Mouse (Mus musculus): ENCODE measurements around the gene Auts2.
A peak's percentile ranks its signal among the peaks of the same experiment; 100 is the strongest.

The Auts2 gene

GRCm38 (mm10) chr5:132388746-132389145 is 154.4 kb downstream of the Auts2 start:
- no peak for DNase-seq (ENCODE audit: low spot score)

GRCm38 (mm10) chr5:132385244-132385855 is 157.8 kb downstream of the Auts2 start:
- no peak for DNase-seq (ENCODE audit: low spot score)

DNA sequence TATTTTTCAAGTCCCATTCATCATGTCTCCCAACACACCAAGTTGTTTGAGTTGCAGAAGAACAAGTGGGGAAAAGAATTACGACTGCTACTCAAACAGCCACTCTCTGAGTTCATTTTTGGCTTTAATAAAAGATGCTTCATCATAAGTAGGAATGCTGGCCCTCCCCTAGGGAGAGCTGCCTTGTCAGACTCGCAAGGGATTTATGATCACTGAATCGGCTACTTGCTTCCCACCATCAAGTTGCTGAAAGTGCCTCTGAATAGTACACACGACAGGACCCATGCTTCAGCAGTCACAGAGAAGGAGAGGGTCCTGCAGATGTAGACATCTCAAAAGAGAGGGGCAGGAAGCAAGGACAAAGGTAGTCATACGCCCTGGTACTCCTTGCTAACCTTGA is 162.9 kb downstream of the Auts2 start:
- no peak for DNase-seq (ENCODE audit: low spot score)

GRCm38 (mm10) chr5:132378977-132379376 is 164.2 kb downstream of the Auts2 start:
- no peak for DNase-seq (ENCODE audit: low spot score)

GRCm38 (mm10) chr5:132375130-132375529 is 168.0 kb downstream of the Auts2 start:
- no peak for DNase-seq (ENCODE audit: low spot score)

DNA sequence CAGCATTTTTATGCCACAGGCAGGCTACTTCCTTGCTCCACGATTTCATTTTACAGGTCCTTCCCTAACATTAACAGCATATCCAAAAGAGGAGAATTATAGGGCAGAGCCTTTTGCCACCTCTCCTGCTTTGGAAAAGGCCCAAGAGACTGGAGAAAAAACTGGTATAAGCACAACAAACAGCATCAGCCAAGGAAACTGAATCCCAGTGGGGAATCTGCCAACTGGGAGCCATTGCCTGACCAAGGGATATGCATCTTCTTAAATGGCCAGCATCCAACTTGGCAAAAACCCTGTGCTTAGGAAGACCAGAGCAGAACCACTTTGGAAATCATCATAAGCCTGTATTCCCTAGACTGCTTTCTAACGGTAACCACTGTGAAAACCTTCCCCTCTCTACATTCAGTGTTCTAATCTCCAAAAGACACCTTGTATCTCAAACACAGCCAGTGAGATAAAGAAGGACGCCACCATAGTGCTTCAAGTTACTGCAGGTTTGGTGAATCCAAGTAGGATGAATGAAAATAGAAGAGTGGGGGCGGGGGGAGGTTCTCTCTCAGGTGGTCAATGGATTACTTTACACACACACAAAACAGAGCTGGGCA is 169.6 kb downstream of the Auts2 start:
- no peak for DNase-seq (ENCODE audit: low spot score)

DNA sequence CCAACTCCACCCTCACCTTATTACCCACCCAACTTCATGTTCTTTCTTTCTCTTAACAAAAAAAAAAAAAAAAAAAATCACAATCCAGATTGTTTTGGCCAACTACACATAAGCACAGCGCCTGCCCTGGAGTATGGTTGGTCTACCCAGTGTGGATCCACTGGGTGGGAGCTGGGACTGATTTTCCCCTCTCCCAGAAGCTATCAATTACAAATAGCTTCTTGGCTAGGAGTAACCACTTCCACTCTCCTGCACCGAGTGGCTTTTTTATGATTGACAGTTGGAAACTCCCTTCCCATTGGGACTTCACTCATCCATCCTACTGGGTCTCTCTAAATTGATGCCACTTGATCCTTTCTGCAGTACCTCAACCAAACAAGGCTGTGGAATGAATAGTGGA is 170.5 kb downstream of the Auts2 start:
- no peak for DNase-seq (ENCODE audit: low spot score)

DNA sequence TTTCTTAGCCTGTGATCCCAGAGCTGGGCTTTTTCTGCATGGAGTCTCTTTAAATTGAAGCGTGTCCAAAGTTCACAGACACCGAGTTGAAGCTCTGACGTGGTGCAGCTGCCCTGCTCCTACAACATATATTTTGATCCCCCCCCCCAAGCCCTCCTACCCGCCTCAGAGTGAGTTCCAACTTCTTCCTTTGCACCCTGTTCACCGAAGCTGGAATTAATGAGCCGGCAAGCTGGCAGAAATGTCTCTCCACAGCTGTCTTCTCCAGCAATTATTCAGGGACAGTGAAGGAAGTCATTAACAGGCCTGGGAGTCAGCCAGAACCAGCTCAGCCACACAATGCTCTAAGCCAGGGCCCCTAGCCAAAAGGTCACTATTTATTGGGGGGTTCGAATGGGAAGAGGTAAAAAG is 174.5 kb downstream of the Auts2 start:
- peak; percentile 11 for DNase-seq (ENCODE audit: low spot score)

- no peak for DNase-seq (ENCODE audit: low spot score)
Observed at GRCm38 (mm10) chr5:132361276-132361675, 181.9 kb downstream of the Auts2 start.

GRCm38 (mm10) chr5:132357726-132358125 is 185.4 kb downstream of the Auts2 start:
- no peak for DNase-seq (ENCODE audit: low spot score)

DNA sequence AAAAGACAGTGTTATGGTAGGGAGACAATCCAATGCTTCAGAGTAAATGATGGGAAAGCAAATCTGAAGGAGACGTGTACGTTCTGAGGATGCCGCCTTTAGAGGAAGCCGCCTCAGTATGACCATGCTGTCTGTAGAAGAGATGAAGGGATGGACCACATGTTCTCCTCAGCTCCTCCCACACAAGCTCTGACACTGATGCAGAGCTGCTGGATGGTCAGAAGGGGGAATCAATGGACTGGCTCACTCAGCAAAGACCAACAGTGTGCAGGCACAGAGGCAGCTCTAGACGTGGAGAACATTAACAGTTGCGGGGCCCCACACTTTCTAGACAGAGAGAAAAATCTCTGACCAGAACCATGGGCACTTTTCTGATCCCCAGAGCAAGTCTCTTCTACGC is 187.2 kb downstream of the Auts2 start:
- DNase-seq (ENCODE audit: low spot score): no peak

DNA sequence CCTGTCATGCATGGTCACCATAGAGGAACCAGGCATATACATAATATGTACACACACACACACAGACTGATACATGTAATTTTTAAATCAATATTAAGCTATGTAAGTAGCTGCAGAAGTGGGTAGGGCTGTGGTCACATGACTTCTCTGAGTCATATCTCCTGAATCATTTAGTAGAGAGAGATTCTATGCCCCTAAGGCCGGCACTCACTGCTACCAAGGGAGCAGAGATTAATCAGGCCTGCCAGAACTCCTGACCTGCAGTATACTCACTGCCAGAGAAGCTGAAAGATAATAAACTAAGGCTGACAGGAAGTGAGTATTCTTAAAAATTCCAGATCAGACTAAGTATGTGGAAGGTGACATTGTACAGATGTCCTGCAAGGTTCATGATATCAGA is 190.7 kb downstream of the Auts2 start:
- DNase-seq (ENCODE audit: low spot score): no peak

DNA sequence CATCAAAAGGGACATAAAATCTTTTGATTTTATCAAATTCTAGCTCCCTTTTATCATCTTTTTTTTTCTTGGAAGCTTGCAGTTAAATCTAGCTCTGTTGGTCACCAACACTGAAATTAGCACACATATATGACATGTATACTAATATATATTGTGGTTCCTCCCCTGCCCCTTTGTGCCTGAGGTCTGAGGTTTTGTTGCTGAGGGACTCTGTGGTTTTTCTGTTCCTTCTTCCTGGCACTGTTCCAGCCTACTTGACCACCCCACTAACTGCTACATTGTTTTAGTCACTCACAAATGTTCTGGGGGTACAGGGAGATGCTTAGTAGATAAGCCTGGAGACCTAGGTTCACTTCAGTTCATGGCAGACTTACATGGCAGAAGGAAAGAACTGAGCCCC is 192.0 kb downstream of the Auts2 start:
- no peak for DNase-seq (ENCODE audit: low spot score)

DNA sequence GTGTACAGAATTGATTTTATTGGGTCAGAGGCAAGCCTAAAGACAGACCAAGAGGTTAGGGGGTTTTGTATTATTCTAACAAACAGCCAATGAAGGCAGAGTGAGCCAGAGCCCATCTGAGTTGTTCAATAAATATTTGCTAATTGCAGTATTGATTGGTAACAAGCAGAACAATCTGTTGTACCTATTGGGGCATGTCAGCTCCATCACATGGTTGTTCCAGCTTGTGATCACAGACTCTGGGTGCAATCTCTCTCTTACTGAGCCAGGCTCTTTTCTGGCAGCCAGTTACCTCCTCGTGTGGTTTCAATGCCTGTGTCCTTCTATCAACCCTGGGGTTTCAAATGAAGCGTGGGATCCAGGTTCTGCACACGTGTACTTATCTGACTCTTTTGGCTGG is 201.8 kb downstream of the Auts2 start:
- no peak for DNase-seq (ENCODE audit: low spot score)

GRCm38 (mm10) chr5:132337677-132338076 is 205.5 kb downstream of the Auts2 start:
- DNase-seq (ENCODE audit: low spot score): no peak

DNA sequence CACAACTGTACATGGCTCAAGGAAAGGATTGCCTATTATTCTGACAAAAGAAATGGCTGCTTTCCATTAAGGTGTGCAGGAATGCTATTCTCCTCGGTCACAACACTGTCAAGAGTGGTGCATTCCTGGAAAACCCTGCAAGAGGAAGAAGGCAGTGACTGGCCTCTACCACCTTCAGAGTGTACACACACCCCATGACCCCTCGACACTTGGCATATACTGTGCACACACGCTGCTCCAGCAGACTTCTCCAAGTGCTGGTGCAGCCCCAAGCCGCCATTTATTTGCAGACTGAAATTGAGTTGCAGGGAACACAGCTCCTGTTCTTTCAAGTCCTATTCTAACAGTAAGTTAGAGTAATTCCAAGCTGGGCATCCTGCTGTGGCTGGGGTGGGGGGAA is 207.4 kb downstream of the Auts2 start:
- DNase-seq (ENCODE audit: low spot score): no peak

DNA sequence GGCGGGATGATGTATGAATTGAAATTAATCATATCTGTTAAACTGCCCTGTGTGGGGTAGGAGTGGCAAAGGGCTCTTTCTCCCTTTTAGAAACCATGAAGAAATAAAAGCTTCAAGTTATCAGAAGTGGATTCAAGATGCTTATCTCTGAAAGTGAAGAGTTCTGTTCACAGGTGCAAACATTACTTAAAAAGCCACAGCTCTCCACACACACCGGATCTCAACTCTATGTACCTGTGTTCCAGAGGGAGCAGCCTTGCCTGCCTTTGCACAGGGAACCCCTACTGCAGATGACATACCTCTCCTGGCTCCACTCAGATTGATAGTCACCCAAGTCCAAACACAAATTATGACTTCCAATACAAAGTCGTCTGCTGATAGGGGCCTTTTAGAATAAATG is 208.3 kb downstream of the Auts2 start:
- DNase-seq (ENCODE audit: low spot score): no peak

DNA sequence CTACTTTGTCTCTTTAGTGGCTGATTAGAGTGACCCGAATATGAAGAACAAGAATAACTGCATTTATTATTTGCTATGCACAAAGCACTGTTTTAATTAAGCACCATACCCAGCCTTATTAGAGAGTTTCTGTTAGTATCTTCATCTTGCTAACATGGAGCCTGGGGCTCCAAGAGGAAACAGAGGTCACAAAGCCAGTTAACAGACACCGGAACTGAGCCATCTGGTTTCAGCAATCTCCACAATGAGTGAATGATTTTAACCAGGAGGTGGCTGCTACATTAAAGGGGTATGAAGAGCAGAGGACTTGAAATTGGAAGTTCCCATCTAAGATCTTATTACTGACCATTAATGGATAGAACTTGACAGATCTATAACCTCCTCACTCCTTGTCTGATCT is 209.4 kb downstream of the Auts2 start:
- no peak for DNase-seq (ENCODE audit: low spot score)

- DNase-seq (ENCODE audit: low spot score): no peak
Observed at GRCm38 (mm10) chr5:132332521-132332920, 210.6 kb downstream of the Auts2 start.

- DNase-seq (ENCODE audit: low spot score): no peak
Observed at GRCm38 (mm10) chr5:132329171-132329936, 213.8 kb downstream of the Auts2 start.

GRCm38 (mm10) chr5:132324246-132324883 is 218.8 kb downstream of the Auts2 start:
- DNase-seq (ENCODE audit: low spot score): no peak

GRCm38 (mm10) chr5:132323608-132324007 is 219.5 kb downstream of the Auts2 start:
- peak; percentile 5 for DNase-seq (ENCODE audit: low spot score)

- no peak for DNase-seq (ENCODE audit: low spot score)
Observed at GRCm38 (mm10) chr5:132322971-132323370, 220.2 kb downstream of the Auts2 start.

Data from ovary, adult 18-20 months (tissue).